Mouse (Mus musculus) spleen, postnatal 10 days (tissue): ENCODE data around the gene Ctnna3.

Experiments
- DNase-seq, 2 experiments: peaks; one replicate each; pipeline ENCODE4 v3.0.0; 2021 to 2022; ENCODE audit warnings: low spot score in 2 of 2

Ctnna3 gene

DNA sequence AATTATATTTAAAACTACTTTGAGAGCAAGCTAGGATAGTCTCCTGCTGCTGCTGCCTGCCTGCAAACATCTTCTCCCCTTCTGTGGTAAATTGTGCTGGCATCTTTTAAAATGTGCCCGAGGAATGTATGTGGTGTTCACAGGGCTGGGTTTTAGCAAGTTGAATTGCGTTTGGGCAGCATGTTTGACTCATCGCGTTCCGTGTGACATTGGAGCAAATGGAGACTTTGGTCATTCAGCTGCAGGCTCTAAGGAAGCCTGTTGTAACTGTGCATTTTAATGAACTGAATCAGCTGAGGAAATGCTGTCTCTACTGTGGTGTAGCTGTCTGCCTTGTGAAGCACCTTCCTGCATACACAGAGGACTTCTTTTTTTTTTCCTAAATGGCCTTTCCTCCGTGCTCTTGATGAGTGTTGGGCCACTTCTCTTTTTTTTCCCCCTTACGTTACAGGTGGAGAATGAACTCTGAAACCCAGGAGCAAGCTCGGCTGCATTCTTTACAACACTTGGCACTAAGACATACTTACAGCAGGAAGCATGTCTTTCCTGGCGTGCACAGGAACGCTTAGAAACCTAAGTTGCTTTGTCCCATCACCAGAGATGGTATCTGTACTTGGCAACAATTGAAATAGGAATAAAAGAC lies 646.6 kb downstream of the Ctnna3 start:
- DNase-seq = no peak

DNA sequence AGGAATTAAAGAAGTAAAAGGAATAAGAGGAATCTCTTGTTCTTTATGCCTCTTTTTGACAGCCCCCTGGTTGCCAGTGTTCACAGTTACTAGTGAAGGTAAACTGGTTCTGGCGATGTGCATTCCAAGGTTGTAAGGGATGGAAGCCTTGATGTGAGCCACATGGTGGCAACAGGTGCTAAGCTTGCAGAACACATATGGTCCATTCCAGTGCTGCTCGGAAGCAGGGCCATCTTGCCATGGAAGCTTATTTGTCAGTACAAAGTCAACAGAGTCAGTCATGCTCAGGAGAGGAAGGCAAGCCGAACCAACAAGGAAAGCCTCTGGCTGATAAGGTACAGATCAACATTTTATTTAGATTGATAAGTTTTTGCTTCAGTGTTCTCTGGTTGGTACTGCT lies 652.4 kb downstream of the Ctnna3 start:
- no peak for DNase-seq

DNA sequence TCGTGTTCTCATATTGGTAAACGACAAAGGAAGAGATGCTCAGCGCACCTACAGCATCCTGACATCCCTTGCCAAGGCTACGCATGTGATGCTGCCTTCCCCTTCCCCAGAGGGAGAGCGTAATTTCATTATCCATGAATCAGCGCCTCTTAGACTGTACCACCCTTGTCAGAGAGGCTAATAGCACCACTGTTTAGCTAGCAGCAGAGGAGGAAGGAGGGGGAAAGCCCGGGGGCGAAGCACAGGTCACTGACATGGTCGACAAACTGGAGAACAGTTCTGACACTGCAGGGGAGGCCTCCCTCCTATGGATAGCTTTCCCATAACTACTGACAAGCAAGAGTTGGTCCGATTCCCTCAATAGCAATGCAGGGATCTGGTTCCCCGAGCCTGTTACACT lies 653.9 kb downstream of the Ctnna3 start:
- DNase-seq = no peak

DNA sequence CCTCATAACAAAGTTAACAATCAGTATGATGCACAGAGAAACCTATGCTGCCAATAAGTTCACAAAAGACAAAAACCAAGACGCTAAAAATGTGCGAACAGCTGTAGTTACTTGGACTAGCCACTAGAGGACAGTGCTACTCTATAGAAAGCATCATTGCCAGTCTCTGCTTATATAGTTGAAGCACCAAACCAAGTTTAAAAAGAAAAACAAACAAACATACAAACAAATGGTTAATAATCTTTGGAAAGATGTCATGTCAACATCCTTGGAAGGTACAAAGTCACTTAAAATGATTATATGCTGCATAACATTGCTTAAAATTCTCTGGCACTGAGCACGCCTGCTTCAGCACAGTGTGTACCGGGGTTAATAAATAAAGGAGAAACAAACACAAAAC lies 654.6 kb downstream of the Ctnna3 start:
- no peak for DNase-seq

DNA sequence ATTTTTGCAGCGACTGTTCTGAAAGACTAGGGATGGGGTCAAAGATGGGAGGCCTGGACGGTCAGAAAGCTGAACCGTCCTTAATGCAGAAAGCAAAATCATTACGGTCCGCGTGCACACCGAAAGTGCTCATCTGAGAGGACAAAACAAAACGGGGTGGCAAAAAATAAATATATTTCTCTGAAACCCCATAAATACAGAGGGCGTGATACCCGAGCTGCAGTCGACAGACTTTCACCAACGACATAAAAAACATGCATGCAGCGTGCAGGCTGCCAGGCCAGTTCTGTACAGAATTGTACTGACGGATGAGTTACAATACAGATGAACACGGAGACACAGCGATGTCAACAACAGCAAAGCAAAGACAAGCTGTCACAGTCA lies 656.3 kb downstream of the Ctnna3 start:
- no peak for DNase-seq

DNA sequence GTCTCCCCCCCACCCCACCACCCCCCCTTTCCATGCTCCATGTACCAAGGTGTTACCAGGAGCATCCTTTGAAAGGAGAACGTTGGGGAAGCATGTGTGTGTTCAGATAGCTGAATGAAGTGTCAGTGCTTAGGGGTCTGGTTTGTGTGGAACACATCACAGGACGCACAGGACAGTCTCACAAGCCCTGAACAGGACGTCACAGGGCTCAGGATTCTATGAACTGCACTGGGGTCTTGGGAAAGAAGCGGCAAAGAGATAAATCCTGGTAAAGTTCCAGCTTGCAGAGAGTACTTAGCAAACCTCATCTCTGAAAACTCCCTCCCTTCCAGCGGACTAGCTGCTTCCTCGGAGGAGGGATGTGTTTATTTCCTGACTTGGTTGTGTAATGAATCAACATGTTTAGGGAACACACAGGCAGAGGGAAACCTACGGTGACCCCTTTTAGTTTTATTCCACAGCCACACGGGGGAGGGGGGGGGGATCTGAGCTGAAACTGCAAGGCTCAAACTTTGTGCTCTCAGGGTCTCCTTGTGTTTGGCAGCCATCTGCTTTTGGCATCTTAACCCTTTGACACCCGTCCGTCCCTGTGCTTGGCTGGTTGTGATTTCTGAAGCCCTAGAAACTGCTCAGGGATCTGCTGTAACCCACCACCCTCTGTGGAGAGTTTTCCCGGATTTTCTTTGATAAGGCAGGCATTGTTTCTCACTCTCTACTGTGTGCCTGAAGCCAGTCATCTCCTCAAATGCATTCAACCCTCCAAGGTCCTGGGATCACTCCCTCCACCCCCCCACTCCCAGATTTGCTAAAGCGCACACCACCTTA lies 656.9 kb downstream of the Ctnna3 start:
- DNase-seq = no peak

DNA sequence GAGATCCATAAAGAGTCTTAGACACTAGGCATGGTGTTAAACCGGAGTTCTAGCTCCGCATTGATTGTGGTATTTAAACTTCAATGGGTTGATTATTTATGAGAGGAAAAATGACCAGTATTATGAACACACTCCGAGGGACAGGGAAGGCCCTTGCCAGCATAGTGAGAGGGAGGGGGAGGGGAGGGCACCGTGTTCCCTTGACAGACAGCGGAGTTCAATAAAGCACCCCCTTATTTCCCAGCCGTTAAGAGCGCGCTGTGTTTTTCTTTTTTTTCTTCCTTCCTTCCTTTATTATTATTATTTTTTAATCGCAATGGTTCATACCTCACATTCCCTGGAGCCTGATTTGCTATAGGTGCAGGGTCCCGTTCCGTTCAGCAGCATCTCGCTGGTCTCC lies 657.6 kb downstream of the Ctnna3 start:
- DNase-seq = no peak

DNA sequence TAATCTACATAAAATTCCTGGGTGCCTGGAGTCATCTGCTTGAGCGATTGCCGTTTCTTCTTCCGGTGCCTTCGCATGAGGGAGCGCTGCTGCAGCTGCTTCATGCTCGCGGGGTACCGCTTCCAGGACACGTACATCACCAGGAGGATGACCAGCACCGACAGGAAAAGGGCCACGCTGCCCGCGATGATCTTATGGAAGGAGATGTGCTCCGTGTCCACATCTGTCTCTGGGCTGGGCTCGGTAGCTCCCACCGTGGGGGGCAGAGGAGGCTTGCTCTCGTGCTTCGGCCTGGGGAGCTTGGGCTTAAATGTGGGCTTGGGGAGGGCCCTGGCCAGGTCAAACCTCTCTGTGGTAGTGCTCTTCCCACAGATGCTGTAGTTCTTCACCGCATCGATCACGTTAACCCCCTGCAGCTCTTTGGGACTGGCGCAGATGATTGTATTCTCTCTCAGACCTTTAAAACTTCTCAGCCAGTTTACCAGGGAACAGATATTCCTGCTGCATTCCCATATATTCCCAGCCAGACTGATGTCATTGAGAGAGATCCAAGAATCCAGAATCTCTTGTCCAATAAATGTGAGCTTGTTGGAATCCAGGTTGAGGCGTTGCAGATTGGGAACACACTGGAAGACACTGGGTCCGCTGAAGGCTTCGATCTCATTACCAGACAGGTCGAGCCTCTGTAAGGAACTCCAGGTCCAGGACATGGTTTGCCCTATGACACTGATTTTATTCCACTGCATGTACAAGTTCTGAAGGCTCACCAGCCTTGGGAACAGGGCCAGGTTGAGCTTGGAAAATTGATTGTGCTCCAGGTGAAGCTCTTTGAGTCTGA lies 658.3 kb downstream of the Ctnna3 start:
- no peak for DNase-seq

DNA sequence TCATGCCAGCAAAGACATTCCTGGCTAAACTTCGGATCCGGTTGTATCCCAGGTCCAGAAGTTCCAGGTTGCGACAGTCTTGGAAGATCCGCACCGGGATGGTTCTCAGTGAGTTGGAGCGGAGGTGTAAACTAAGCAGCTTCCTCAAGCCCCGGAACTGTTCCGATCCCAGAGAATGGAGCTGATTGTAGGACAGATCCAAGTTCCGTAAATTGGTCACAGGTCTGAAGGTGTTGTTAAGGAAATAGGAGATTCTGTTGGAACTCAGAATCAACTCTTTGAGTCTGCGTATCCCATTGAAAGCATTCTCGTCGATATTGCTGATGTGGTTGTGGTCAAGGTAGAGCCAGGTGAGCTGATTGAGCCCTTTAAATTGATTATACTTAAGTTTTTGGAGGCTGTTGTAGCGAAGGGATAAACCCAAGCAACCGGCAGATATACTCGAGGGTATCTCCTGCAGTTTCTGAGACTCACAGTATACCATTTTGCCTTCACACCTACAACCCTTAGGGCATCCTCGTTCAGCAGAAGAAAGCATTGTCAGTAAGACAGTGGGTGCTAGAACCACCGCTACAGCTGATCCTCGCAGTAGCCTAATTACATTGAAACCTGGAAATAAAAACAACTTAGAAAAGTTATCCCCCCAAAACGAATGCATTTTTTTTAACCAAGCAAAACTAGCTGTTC lies 659.0 kb downstream of the Ctnna3 start:
- no peak for DNase-seq

DNA sequence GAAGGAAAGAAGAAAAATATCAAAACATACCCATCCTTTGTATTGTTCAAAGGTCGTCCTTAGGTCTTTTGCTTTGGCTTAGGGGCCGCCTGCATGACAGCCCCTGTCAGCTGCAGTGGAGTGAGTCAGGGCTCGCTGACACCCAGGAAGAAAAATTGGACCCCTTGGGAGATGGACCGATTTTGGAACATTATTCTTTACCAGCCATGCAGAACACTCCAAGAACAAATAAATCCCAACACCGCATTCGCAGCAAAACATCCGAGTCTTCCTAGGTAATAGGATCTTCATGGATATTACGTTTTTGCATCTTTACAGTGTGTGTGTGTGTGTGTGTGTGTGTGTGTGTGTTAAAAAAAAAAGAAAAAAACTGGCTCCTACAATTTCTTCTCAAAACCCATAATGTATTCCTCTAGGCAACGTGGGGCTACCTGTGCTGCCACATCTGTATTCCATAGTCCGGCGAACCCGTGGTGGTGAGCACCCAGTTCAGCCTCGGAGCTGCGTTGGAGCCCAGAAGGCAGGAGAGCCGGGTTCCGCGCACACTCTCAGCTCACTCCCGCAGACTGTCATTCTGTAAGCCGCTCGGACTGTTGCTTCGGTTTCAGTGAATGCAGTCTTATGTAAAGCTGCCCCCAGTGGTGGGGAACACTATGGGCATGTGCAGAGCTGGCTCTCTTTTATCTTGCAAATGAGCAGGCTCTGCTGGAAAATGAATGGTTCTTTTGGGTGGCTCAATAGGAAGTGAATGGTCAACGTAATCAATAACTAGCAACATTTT lies 660.0 kb downstream of the Ctnna3 start, which contains the start of gene Lrrtm3:
Gene Lrrtm3, minus strand, starts transcription at position 598 of the 781 bp plus-strand sequence.
- DNase-seq = no peak

DNA sequence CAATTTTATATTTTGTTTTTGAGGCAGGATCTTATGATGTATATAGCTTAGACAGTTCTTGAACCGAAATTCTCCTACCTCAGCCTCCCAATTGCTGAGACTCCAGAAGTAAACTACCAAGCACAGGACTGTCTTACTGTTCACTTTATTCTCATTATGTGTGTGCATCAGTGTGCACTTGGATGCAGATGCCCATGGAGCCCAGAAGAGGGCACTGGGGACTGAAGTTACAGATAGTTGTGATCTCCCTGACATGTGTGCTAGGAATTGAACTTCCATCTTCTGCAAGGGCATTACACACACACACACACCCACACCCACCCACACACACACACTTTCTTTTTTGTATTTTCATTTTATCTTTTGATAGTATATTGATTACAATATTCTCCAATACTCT lies 666.6 kb downstream of the Ctnna3 start:
- no peak for DNase-seq

DNA sequence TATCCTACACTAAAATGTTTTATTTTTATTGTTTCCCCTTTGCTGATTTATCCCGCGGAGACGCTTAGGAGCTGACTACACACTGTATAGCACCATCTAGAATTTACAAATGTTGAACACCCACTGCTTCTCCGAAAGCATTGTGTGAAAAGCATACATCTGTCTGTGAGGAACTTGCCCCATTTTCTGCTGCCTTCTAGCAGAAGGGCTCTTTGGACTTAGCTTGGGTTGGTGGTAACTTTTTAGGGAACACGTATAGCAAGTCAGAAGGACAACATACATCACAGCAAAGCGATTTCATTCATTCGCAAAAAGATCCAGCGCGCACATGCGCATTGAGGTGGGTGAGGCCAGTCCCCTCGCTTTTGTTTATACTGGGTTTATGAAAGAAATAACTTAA lies 685.3 kb downstream of the Ctnna3 start:
- no peak for DNase-seq

DNA sequence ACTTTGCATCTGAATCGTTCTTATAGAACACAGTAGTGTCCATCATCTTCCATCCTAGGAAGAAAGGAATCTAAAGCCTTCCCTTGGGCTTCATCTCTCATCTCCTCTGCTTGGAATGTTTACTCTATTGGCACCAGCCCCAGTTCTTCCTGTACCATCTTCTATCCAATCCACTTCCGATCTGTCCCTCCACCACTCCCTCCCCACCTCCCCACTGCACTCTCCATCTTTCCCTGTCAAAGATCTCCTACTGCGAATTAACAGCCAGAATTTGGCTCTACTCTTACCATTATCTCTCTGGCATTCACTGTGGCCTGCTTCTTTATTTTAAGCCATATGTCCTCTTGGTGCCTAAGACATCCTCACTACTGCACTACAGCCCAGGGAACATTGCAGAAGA lies 688.9 kb downstream of the Ctnna3 start:
- no peak for DNase-seq

DNA sequence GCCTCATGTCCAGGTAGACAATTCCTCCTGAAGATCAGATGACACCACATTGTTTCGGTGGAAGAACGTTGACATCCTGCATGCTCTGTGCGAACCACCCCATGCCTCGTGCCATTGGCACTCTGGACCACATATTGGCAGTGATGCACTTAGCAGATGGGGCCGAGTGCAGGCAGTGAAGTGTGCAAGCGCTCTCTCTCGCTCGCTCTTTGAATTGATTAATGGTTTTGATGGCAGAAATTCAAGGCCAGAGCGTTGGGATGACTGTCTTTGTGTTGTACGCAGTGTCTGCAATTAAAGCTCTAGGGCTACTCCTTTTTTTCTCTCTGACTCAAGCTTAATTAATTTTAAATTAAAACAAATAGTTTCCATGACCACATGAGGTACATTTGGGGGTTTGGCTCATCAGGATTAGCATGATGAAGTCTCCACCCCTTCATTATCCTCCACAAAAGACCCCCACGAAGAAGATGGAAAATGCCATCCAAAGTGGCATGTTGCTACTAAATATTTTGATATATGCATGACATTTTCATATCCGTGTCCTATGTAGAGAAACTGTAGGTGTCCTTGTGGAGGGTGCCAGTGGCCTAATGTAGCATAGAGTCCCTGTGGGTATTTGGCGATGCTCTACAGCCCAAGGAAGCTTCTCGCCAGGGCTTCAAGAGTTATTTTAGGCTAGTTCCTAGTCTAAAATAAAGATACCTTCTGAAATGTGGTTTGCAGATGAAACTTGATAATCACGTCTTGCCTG lies 700.7 kb downstream of the Ctnna3 start:
- no peak for DNase-seq

DNA sequence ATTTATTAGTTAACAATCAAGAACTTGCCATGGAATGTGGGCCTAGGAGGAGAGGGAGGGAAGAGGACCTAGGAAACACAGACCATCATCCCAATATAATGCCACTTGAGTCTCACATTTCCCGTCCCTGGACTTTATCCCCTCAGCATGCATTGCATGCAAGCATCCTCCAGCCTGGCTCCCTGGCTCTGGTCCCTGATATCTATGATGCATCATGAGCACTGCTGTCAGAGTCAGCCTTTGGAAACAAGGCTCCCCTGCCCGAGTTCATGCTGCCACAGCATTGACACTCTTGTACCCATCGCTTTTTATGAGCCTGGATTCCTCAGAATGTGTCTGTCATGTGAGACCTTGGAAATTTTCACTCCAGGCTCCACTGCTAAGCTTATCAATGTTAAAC lies 703.6 kb downstream of the Ctnna3 start:
- no peak for DNase-seq

DNA sequence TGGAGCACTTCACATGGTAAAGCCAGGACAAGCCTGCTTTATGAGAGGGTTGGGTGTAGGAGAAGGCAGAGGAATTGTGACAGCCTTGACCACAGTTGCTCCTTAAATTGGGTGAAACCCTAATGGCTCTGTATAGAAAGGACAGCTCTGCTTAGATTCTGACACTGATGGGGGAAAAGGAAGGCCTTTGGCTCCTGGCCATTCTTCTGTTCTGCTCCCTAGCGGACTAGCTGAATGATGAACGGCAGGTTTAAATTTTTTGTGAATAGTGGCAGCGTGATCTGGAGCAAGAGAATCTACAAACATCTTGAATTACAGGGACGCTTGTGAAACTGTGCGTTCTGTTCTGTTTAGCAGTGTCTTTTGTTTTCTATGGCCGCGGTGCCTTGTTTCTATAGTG lies 705.6 kb downstream of the Ctnna3 start:
- no peak for DNase-seq

DNA sequence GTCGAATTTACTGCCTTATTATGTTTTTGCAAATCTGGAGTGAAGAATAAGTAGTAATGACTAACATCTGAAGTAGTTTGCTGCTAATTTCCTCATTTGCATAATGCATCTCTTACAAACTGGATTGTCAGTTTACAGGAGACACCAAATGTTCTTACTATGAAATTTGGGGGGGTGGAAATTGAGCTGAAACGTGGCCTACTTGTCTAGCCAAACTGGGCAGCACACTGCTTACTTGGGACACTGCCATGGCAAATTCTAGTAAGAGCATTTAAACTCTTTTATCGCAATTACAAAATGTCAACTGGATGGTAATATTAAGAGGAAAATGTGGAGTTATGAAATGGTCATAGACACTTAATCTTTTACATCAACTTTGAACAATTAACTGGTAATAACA lies 716.6 kb downstream of the Ctnna3 start:
- DNase-seq = no peak

DNA sequence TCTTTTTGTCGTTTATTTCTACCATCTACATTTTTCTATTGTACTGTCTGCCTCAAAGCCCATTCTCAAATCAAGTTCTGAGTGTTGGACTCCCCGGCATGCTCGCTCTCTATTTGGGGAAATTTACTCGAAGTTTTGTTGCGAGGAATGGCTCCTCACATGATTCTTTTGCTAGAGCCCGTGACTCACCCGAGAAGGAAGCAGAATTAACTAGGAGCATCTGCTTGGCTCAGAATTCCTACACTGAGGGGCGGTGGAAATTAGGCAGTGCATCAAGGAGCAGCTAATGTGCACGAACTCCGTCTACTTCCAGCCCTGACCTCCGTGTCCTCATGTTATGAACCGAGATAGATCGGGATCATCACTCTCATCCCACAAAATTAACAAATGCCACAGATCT lies 751.8 kb downstream of the Ctnna3 start:
- no peak for DNase-seq

DNA sequence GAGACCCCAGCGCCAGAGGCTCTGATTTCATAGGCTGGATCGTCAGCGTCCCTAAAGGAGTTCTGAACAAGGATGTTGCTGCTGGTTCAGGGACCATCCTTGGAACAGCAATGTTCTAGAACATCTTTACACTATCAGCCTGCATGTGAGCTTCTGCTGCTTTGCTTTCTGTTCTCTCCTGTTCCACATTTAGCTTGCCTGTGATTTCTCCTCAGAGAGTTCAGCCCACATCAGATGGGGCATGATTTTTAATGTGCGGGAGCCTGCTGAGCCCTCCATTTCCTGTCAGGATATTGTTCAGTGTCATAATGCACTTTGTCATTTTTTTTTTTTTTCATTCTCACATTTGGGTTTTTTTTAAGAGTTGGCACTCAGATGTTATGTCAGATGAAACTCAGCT lies 752.8 kb downstream of the Ctnna3 start:
- DNase-seq = no peak

DNA sequence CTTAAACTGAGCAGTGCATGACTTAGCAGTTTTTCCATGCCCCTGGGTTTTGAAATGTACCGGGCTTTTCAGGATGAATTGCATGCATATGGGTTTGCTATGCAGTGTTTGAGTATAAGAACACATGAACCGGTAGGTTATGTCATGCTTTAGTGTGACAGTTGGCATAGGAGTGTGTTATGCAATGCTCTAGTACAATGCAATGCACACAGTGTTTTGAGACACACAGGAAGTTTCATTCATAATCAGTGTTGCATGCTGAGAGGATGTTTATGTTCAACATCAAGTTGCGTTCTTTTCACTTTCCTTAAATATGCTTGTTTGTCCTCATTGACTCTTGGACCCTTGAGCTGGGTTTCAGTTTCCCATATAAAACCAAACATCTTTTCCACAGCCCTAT lies 758.1 kb downstream of the Ctnna3 start:
- no peak for DNase-seq

DNA sequence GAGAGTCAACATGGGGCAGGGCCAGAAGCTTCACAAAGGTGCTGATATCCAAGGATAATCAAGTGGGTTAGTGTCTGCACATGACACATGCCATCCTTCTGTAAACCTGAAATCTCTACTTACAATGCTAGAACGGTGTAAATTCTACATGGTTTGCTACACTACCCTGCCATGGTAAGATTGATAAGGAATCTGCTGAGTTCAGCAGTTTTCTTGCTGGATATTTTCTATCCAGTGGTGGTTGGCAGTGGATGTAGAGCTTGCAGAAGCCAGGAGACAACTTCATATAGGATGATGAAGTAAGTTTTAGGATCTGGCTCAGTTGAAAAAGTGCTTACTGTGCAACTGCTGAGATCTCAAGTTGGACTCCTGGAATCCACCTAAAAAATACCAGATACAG lies 767.7 kb downstream of the Ctnna3 start:
- no peak for DNase-seq
